Mouse (Mus musculus) liver, embryonic 11.5 days (tissue): Measurements from ENCODE around the gene Tchhl1. TPM values are rescaled to one million over a fixed set of nuclear protein-coding genes. Genes with fewer than 3 reads are reported as not detected.
"Not testable (repeated sequence)": the region's sequence is repeated elsewhere in the genome, so short reads cannot be mapped to it uniquely, and the experiment has no call there.

Source experiments
- ATAC-seq: fragments of 200-750 bp; cut with Nextera tagmentation; replicated peaks from 2 replicates; pipeline ENCODE4 v1.8.0; 2017; ENCODE audit warnings: moderate number of reproducible peaks, mild to moderate bottlenecking, moderate TSS enrichment, moderate library complexity; ENCODE audit not compliant: low FRiP score
- DNase-seq: peaks from one replicate; pipeline ENCODE4 v3.0.0-alpha.2; 2017; ENCODE audit warnings: low spot score
- H3K27ac ChIP-seq: fragments of 300-500 bp; sonication (generic); 2 replicates; pipeline ENCODE4 v1.5.1; 2014; ENCODE audit warnings: mild to moderate bottlenecking, low read depth, low read length, control low read depth
- H3K27me3 ChIP-seq: fragments of 300-500 bp; sonication (generic); replicated peaks from 2 replicates; pipeline ENCODE4 v1.6.1; 2014; ENCODE audit warnings: low read length, mixed read lengths; ENCODE audit not compliant: control insufficient read depth, insufficient read depth
- H3K36me3 ChIP-seq: fragments of 300-500 bp; sonication (generic); 2 replicates; pipeline ENCODE4 v1.6.1; 2014; ENCODE audit warnings: mild to moderate bottlenecking, low read length, moderate library complexity, mixed read lengths; ENCODE audit not compliant: control insufficient read depth, insufficient read depth
- H3K4me1 ChIP-seq: fragments of 300-500 bp; sonication (generic); replicated peaks from 2 replicates; pipeline ENCODE4 v1.6.1; 2014; ENCODE audit warnings: low read length, mixed read lengths; ENCODE audit not compliant: control insufficient read depth, insufficient read depth
- H3K4me2 ChIP-seq: fragments of 300-500 bp; sonication (generic); 2 replicates; pipeline ENCODE4 v1.6.1; 2014; ENCODE audit warnings: mild to moderate bottlenecking, control low read depth, moderate library complexity
- H3K4me3 ChIP-seq: fragments of 300-500 bp; sonication (generic); 2 replicates; pipeline ENCODE4 v1.5.1; 2014; ENCODE audit warnings: low read depth, low read length, control low read depth
- H3K9ac ChIP-seq: fragments of 300-500 bp; sonication (generic); 2 replicates; pipeline ENCODE4 v1.6.1; 2014; ENCODE audit warnings: low read depth, low read length, control low read depth
- H3K9me3 ChIP-seq: fragments of 300-500 bp; sonication (generic); 2 replicates; pipeline ENCODE4 v1.6.1; 2016; ENCODE audit warnings: low read length, inconsistent platforms, mixed read lengths; ENCODE audit not compliant: control insufficient read depth
- WGBS: fragments of 180-500 bp; shearing (Covaris S2); extraction: QIAGEN DNeasy Blood & Tissue Kit; methylation state at CpG from one replicate; pipeline ENCODE4 v1.1.7; 2014; 5-methylcytosine and 5-hydroxymethylcytosine counted together
- polyA plus RNA-seq: library from polyadenylated mRNA; unstranded; fragments of >200 nt; fragmentation: Nextera tagmentation; extraction: Ambion mirVana; gene quantifications from 2 replicates; pipeline ENCODE4 v1.2.1, GENCODE M21; 2014

Gene Tchhl1
- polyA plus RNA-seq, result not detected in 2 replicates

GRCm38 (mm10) chr3:93468561-93468960, at the start of gene Tchhl1:
Gene Tchhl1 (plus strand): TSS chr3:93468754.
- Histone ChIP-seq H3K9ac (no peak within 1 kb of the TSS), H3K4me1 (no peaks in the 10 kb centered on the region), H3K27ac (no peak within 1 kb of the TSS), H3K4me2 (no peak within 1 kb of the TSS), H3K4me3 (no peak within 1 kb of the TSS), H3K36me3 (no peaks in the 10 kb centered on the region), H3K9me3 (no peaks in the 10 kb centered on the region), H3K27me3 (no peaks in the 10 kb centered on the region)
- ATAC-seq (no peak), DNase-seq (no peak)
- WGBS, result 56% methylated on average over 5 of the region's 5 CpGs

GRCm38 (mm10) chr3:93431673-93432072, 36.9 kb upstream of the Tchhl1 start:
- Histone ChIP-seq H3K4me1 (no peaks in the 10 kb centered on the region), H3K9ac (no peak overlapping the region), H3K27ac (no peak overlapping the region), H3K27me3 (no peaks in the 10 kb centered on the region), H3K4me2 (no peak overlapping the region), H3K36me3 (no peaks in the 10 kb centered on the region), H3K9me3 (no peaks in the 10 kb centered on the region), H3K4me3 (no peak overlapping the region)
- 62% methylated on average over 3 of the region's 3 CpGs for WGBS
- DNase-seq, result no peak
- ATAC-seq, result no peak

GRCm38 (mm10) chr3:93442030-93442429, 26.5 kb upstream of the Tchhl1 start, which contains the start of gene Tchh:
Gene Tchh (plus strand): TSS chr3:93442330.
- no peaks in the 10 kb centered on the region for H3K9me3 ChIP-seq
- no peak within 1 kb of the TSS for H3K27ac ChIP-seq
- 75% methylated on average over 1 of the region's 1 CpGs for WGBS
- no peak for DNase-seq
- H3K4me2 ChIP-seq, result peak within 1 kb of the TSS; percentile 80
- ATAC-seq, result no peak
- no peak within 1 kb of the TSS for H3K4me3 ChIP-seq
- no peaks in the 10 kb centered on the region; the same call in 1 of the 2 replicates for H3K4me1 ChIP-seq
- no peaks in the 10 kb centered on the region for H3K36me3 ChIP-seq
- no peak within 1 kb of the TSS for H3K9ac ChIP-seq
- peaks cover 50% of the 10 kb centered on the region for H3K27me3 ChIP-seq

GRCm38 (mm10) chr3:93443501-93444101, 25.0 kb upstream of the Tchhl1 start:
- WGBS, result under 1% methylated on average over 38 of the region's 38 CpGs
- no peaks in the 10 kb centered on the region; the same call in 1 of the 2 replicates for H3K4me1 ChIP-seq
- peak overlapping the region; percentile 58 for H3K4me3 ChIP-seq
- no peak overlapping the region for H3K27ac ChIP-seq
- no peaks in the 10 kb centered on the region for H3K36me3 ChIP-seq
- peak overlapping the region; percentile 80 for H3K4me2 ChIP-seq
- no peak overlapping the region for H3K9ac ChIP-seq
- H3K27me3 ChIP-seq, result peaks cover 60% of the 10 kb centered on the region
- ATAC-seq (no peak), DNase-seq (peak; percentile 45)
- no peaks in the 10 kb centered on the region for H3K9me3 ChIP-seq

- Histone ChIP-seq H3K4me3 (peak overlapping the region; percentile 58), H3K9ac (0 out of 2 replicates have a peak overlapping the region, but pooled peaks have one; percentile 5), H3K4me1 (no peaks in the 10 kb centered on the region; the same call in 1 of the 2 replicates), H3K27ac (peak overlapping the region; percentile 39; the same call in 1 of the 2 replicates), H3K4me2 (peak overlapping the region; percentile 80), H3K9me3 (no peaks in the 10 kb centered on the region), H3K27me3 (peaks cover 60% of the 10 kb centered on the region), H3K36me3 (no peaks in the 10 kb centered on the region)
- 1% methylated on average over 56 of the region's 56 CpGs for WGBS
- ATAC-seq (peak; percentile 77), DNase-seq (peak; percentile 79)
Observed at GRCm38 (mm10) chr3:93444343-93445164, 24.0 kb upstream of the Tchhl1 start.

GRCm38 (mm10) chr3:93445165-93445705, 23.3 kb upstream of the Tchhl1 start:
- no peak for DNase-seq
- Histone ChIP-seq H3K27ac (no peak overlapping the region), H3K9me3 (no peaks in the 10 kb centered on the region), H3K4me2 (peak overlapping the region; percentile 80), H3K36me3 (no peaks in the 10 kb centered on the region), H3K4me3 (peak overlapping the region; percentile 58), H3K27me3 (peaks cover 64% of the 10 kb centered on the region), H3K9ac (no peak overlapping the region), H3K4me1 (no peaks in the 10 kb centered on the region; the same call in 1 of the 2 replicates)
- WGBS, result under 1% methylated on average over 36 of the region's 36 CpGs
- no peak for ATAC-seq

- Histone ChIP-seq H3K27ac (no peak overlapping the region), H3K27me3 (peaks cover 55% of the 10 kb centered on the region), H3K4me3 (peak overlapping the region; percentile 58), H3K36me3 (no peaks in the 10 kb centered on the region), H3K4me2 (peak overlapping the region; percentile 78), H3K9ac (no peak overlapping the region), H3K9me3 (no peaks in the 10 kb centered on the region), H3K4me1 (no peaks in the 10 kb centered on the region; the same call in 1 of the 2 replicates)
- DNase-seq (peak; percentile 38), ATAC-seq (no peak)
- WGBS, result 2% methylated on average over 54 of the region's 54 CpGs
Observed at GRCm38 (mm10) chr3:93446128-93446755, 22.3 kb upstream of the Tchhl1 start.

- H3K4me1 ChIP-seq, ATAC-seq, H3K36me3 ChIP-seq, H3K27ac ChIP-seq, H3K9me3 ChIP-seq, H3K9ac ChIP-seq: not testable (repeated sequence)
- under 1% methylated on average over 32 of the region's 32 CpGs for WGBS
- Histone ChIP-seq H3K27me3 (peaks cover 55% of the 10 kb centered on the region), H3K4me2 (peak overlapping the region; percentile 78), H3K4me3 (peak overlapping the region; percentile 58)
- DNase-seq, result peak; percentile 32
Observed at GRCm38 (mm10) chr3:93446756-93447137, 21.8 kb upstream of the Tchhl1 start.
